Mouse (Mus musculus) gastrocnemius, adult 2 months (tissue): ENCODE results near the gene Tuft1. TPM values are rescaled to one million over a fixed set of nuclear protein-coding genes. Genes with fewer than 3 reads are reported as not detected.
A peak's percentile ranks its signal among the peaks of the same experiment; 100 is the strongest.
"Not testable (repeated sequence)": the region's sequence is repeated elsewhere in the genome, so short reads cannot be mapped to it uniquely, and the experiment has no call there.

Experiments used
- DNase-seq: peaks from one replicate; pipeline ENCODE4 v3.0.0; 2022
- H3K27ac ChIP-seq: fragments of 200-600 bp; 2 replicates; pipeline ENCODE4 v1.8.1; 2022; ENCODE audit warnings: mild to moderate bottlenecking
- H3K4me3 ChIP-seq: fragments of 200-600 bp; 2 replicates; pipeline ENCODE4 v1.8.1; 2022; ENCODE audit warnings: mild to moderate bottlenecking, moderate library complexity
- CTCF ChIP-seq: fragments of 200-600 bp; IDR thresholded peaks from 2 replicates; pipeline ENCODE4 v1.8.1; 2022; ENCODE audit warnings: antibody characterized with exemption, mild to moderate bottlenecking, moderate library complexity
- intact Hi-C: fragments of 180-260 bp; cut with DNase I; formaldehyde crosslinking; loops from one replicate; pipeline ENCODE4 v1.15.1; 2025
- total RNA-seq, 2 experiments: library from RNA; stranded (reverse); gene quantifications; 2 replicates each; pipeline ENCODE4 v1.2.3; 2021

Tuft1 gene
- total RNA-seq, 2 experiments from 2014 or later: 0.92 to 2.2 TPM

- no peak for DNase-seq
- intact Hi-C loops: no loop called here
- Histone ChIP-seq H3K27ac (no peak overlapping the region), H3K4me3 (no peak overlapping the region)
- TF ChIP-seq CTCF: no peak
These were observed 25.0 kb upstream of the Tuft1 start for GRCm38 (mm10) chr3:94683646-94684045.

DNA sequence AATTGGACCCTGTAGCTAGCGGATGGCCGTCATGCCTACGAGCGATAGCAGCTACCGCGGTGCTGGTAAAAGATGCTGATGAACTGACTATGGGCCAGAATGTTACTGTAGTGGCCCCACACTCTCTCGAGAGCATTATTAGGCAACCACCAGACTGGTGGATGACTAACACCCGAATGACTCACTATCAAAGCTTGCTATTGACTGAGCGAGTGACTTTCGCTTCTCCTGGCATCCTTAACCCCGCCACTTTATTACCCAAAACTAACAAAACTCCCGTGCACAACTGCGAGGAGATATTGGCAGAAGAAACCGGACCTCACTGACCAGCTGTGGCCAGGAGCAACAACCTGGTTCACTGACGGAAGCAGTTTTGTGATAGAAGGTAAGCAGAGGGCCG lies 22.1 kb upstream of the Tuft1 start:
- no peak for TF ChIP-seq CTCF
- H3K4me3 ChIP-seq: no peak overlapping the region
- H3K27ac ChIP-seq: no peak overlapping the region
- DNase-seq: no peak
- intact Hi-C loops: no loop called here

DNA sequence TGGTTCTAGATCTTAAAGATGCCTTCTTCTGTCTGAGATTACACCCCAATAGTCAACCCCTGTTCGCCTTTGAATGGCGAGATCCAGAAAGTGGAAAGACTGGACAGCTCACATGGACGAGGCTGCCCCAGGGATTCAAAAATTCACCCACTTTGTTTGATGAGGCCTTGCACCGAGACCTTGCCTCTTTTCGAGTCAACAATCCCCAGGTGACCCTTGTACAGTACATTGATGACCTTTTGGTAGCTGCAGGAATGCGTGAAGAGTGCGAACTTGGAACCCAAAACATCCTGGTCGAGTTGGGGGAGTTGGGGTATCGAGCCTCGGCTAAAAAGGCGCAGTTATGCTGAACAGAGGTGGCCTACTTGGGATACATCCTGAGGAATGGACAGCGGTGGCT lies 21.4 kb upstream of the Tuft1 start:
- H3K27ac ChIP-seq, H3K4me3 ChIP-seq, intact Hi-C loops, DNase-seq: not testable (repeated sequence)

DNA sequence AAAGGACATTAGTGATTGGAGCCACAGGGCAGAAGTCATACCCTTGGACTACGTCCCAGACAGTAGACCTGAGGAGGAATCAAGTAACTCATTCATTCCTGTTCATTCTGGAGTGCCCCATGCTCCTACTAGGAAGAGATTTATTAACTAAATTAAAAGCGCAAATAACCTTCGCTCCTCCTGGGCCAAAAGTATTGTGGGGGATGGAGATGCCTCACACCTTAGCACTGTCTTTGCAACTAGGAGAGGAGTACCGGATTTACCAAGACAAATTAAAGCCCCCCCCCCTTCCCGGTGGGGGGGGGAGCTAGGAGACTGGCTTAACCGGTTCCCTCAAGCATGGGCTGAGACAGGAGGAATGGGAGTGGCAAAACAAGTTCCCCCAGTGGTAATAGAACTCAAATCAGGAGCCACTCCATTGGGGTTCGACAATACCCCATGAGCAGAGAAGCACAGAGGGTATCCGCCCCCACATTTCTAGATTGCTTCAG lies 20.7 kb upstream of the Tuft1 start:
- intact Hi-C loops: no loop called here
- no peak for DNase-seq
- Histone ChIP-seq H3K27ac (no peak overlapping the region), H3K4me3 (no peak overlapping the region)
- no peak for TF ChIP-seq CTCF

DNA sequence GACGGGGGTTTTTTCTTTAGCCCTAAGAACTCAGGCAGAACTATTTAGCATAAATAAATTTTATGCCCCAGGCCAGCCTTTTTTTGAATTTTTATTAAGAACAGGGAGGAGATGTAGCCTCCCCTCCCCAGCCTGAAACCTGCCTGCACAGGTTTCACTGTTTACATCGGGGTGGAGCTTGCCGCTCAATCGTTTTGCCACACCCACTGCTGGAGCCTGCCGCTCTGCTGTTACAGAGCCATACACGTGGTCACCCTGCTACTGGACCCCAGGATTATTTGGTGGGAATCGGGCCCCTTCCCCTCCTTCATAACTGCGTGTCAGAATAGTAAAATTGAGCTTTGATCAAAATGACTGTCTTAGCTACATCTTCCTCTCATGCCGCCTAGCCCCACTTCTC lies 16.4 kb upstream of the Tuft1 start:
- H3K4me3 ChIP-seq, intact Hi-C loops, H3K27ac ChIP-seq: not testable (repeated sequence)

GRCm38 (mm10) chr3:94665896-94666295 lies 7.2 kb upstream of the Tuft1 start:
- not testable (repeated sequence) for H3K4me3 ChIP-seq, H3K27ac ChIP-seq, DNase-seq
- intact Hi-C loops: loop anchor here (10.0 kb wide), 1 partner anchor 301 kb away; the partner anchor contains the start of gene C2cd4d

More for the DNA sequence above, 16.4 kb upstream of the Tuft1 start:
- DNase-seq: not testable (repeated sequence)

GRCm38 (mm10) chr3:94665060-94665802 lies 6.6 kb upstream of the Tuft1 start:
- H3K4me3 ChIP-seq, DNase-seq, H3K27ac ChIP-seq: not testable (repeated sequence)
- peak; percentile 39 for TF ChIP-seq CTCF
- intact Hi-C loops: loop anchor here (10.0 kb wide), 1 partner anchor 300 kb away; the partner anchor contains the start of gene C2cd4d

DNA sequence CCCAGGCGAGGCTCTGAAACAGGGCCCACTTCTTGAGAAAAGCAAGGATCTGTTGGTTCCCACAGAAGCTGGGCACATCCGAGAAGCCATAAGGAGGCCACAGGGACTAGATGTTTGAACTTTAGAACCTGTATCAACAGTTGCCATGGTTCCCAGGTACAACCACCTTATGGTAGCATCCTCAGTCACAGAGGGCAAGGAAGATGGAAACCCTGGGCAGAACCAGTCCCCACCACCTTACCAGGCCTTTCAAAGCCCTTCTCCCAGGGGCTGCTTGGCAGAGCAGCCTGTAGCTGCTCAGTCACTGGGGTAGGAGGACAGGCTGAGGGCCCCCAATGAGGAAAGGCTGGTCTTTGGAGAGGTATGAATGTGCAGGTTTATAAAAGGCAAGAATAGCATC lies 2.2 kb upstream of the Tuft1 start:
- intact Hi-C loops: loop anchor here (10.0 kb wide), 1 partner anchor 296 kb away; the partner anchor contains the start of gene C2cd4d
- not testable (repeated sequence) for DNase-seq, H3K4me3 ChIP-seq, H3K27ac ChIP-seq

DNA sequence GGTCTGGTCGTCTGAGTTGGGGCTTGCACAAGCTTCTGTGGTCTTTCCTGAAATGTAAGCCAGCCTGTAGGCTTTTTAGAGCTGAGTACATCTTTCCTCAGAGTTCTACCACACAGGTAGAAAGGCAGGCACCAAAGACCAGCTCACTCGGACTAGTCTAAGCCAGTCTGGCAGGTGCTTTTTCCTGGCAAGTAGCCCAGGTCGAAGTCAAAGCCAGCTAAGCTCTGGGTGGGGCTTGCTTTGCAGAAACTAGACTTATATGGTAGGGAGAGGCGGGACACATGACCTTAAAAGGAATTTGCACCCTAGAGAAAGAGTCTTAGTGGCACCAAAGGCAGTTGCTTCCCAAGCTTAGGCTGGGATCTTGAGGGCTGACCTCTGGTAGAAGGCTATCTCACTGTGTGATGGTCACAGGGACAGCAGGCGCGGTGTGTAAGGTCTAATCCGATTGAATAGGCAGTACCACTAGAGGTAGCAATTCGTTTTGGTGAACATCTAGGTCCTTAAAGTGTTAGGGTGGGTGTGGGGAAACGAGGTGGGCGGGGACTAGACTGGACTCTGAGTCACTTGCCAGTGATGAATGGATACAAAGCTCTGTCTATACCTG lies 573 bp upstream of the Tuft1 start:
- intact Hi-C loops, H3K27ac ChIP-seq, DNase-seq: not testable (repeated sequence)
- peak overlapping the region; percentile 31 for H3K4me3 ChIP-seq

GRCm38 (mm10) chr3:94657852-94658739 lies 576 bp downstream of the Tuft1 start:
- DNase-seq, H3K27ac ChIP-seq, intact Hi-C loops: not testable (repeated sequence)
- peak overlapping the region; percentile 65 for H3K4me3 ChIP-seq

- DNase-seq, H3K27ac ChIP-seq, intact Hi-C loops, H3K4me3 ChIP-seq: not testable (repeated sequence)
These were observed 4.7 kb downstream of the Tuft1 start for GRCm38 (mm10) chr3:94653967-94654366.

- no peak overlapping the region for H3K4me3 ChIP-seq
- DNase-seq: no peak
These were observed 8.3 kb downstream of the Tuft1 start for GRCm38 (mm10) chr3:94650409-94650808.

More at GRCm38 (mm10) chr3:94650409-94650808, 8.3 kb downstream of the Tuft1 start:
- no peak for TF ChIP-seq CTCF
- H3K27ac ChIP-seq: no peak overlapping the region
- intact Hi-C loops: no loop called here
